Mouse (Mus musculus): Measurements from ENCODE around the gene Rasl2-9.
"Not testable (repeated sequence)": the region's sequence is repeated elsewhere in the genome, so short reads cannot be mapped to it uniquely, and the experiment has no call there.

Gene Rasl2-9

DNA sequence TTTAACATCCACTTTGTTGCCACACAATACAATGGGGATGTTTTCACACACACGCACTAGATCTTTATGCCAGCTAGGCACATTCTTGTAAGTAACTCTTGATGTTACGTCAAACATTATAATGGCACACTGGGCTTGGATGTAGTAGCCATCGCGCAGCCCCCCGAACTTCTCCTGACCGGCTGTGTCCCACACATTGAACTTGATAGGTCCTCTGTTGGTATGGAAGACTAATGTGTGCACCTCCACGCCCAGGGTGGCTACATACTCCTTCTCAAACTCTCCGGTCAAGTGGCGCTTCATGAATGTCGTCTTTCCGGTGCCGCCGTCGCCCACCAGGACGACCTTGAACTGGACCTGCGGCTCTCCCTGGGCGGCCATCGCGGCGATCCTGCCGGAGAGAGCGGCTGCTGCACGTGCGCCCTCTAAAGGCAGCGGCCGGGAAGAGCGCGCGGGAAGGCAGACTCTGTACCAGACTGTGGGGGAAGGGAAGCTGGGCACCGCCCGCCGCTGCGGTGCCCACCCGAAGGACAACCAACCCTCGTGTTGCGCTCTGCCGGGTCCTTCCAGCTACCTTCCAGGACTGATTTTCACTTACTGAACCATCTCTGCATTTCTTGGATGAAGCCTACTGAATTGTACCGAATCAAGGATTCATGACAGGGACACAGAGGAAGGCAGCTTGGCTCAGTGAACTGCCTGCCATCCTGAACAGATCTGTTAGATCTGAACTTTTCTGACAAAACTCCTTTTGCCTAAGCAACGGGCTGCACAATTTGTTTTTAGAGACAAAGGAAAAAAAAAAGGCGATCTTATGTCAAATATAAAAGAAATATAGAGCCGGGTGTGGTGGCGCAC lies at the start of gene Rasl2-9:
Gene Rasl2-9, minus strand, starts transcription at position 402 of the 858 bp plus-strand sequence.
- DNase-seq (ENCODE audit: low spot score): peak; percentile 63

DNA sequence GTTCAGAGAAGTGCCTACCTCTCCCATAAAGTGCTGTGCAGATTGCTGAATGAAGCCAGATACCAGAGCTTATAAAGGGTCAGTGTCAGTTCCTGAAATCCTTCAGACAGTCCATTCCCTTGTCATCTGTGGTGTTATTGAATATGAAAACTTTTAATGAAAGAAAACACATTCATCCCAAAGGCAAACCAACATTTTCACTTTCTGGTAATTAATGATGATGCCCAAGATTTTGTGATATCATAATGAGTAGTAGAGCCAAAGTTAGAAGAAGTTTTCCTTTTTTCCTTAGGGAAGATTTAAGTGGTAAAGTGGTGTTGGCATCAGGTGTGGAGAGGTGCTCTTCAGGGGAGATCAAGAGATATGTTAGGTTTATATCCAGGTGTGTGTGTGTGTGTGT lies 23.8 kb upstream of the Rasl2-9 start, which contains the start of gene Vmn1r55:
Gene Vmn1r55, minus strand, starts transcription at position 101 of the 400 bp plus-strand sequence.
- DNase-seq (ENCODE audit: low spot score): not testable (repeated sequence)

DNA sequence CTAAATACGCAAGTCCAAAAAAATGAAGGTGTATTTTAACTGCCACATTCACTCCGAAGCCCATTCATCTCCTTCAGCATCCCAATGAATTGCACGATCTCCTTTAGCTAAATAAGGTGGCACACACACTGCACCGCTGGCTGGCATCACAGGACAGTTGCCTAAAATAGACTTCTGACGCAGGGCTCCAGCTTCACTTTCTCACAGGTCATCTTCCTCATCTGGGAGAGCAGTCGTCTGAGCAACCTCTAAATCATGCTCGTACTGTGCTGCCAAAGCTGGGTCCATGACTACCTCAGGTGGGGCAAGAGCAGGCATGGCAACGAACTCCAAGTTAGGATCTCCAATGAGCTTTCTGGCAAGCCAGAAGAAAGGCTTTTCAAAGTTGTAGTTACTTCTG lies 672 bp downstream of the Rasl2-9 start:
- no peak for DNase-seq (ENCODE audit: low spot score)

GRCm38 (mm10) chr7:5116850-5117249 lies 8.9 kb downstream of the Rasl2-9 start, which contains the start of gene Rfpl4:
Rfpl4 (minus strand) TSS chr7:5116950.
- DNase-seq (ENCODE audit: low spot score): no peak

DNA sequence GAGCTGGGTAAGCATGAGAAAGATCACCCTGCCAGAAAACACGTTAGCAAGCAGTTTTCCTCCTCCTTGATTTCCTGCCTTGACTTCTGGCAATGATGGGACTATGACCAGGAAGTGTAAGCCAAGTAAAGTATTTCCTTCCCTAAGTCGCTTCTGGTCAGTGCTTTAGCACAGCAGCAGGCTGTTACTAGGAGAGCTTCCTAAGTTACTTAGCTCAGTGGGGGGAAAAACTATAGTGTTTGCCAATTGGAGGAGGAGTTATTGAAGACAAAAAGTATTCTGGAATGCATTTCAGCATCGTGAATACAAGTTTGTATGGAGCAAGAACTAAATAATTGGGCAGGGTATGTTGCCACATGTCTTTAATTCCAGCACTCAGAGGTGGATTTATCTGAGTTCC lies 13.0 kb downstream of the Rasl2-9 start:
- DNase-seq (ENCODE audit: low spot score): no peak

GRCm38 (mm10) chr7:5109301-5109700 lies 16.4 kb downstream of the Rasl2-9 start:
- no peak for DNase-seq (ENCODE audit: low spot score)

- no peak for DNase-seq (ENCODE audit: low spot score)
These were observed 17.5 kb downstream of the Rasl2-9 start for GRCm38 (mm10) chr7:5108272-5108671.

- DNase-seq (ENCODE audit: low spot score): no peak
These were observed 23.2 kb downstream of the Rasl2-9 start for GRCm38 (mm10) chr7:5102564-5102963.

- no peak for DNase-seq (ENCODE audit: low spot score)
These were observed 24.6 kb downstream of the Rasl2-9 start for GRCm38 (mm10) chr7:5101066-5101663.

- DNase-seq (ENCODE audit: low spot score): no peak
These were observed 26.0 kb downstream of the Rasl2-9 start for GRCm38 (mm10) chr7:5099796-5100195.

DNA sequence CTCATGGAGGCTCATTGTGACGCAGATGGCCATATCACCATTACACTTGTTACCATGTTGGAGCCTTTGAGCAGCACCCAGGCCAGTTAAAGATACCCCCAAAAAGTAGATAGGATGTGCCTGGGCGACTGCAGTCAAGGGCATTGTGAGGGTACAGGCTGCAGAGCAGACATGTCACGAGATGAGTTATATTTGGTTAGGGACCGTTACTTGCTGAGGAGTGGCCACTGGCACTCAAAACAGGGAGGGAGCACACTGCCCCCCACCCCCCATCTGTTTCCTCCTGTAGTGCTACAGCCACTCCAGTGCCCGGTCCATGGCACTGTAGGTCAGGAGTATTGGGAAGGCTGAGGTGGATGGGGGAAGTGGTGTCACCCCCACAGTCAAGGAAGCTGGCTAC lies 27.0 kb downstream of the Rasl2-9 start:
- DNase-seq (ENCODE audit: low spot score): no peak

GRCm38 (mm10) chr7:5092831-5093510 lies 32.8 kb downstream of the Rasl2-9 start:
- DNase-seq (ENCODE audit: low spot score): no peak

- no peak for DNase-seq (ENCODE audit: low spot score)
These were observed 33.4 kb downstream of the Rasl2-9 start for GRCm38 (mm10) chr7:5092381-5092780.

- no peak for DNase-seq (ENCODE audit: low spot score)
These were observed 34.6 kb downstream of the Rasl2-9 start for GRCm38 (mm10) chr7:5091008-5091728.

DNA sequence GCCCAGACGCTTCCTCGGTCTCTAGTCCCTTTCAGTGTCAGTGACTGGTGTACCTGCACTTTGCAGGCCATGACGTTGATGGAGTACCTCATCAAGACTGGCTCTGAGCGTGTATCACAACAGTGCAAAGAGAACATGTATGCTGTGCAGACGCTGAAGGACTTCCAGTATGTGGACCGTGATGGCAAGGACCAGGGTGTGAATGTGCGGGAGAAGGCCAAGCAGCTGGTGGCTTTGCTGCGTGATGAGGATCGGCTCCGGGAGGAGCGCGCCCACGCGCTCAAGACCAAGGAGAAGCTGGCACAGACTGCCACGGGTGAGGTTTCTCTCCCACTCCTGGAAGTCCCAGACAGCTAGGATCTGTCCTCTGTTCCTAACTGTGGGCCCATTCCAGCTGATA lies 35.9 kb downstream of the Rasl2-9 start:
- DNase-seq (ENCODE audit: low spot score): no peak

DNA sequence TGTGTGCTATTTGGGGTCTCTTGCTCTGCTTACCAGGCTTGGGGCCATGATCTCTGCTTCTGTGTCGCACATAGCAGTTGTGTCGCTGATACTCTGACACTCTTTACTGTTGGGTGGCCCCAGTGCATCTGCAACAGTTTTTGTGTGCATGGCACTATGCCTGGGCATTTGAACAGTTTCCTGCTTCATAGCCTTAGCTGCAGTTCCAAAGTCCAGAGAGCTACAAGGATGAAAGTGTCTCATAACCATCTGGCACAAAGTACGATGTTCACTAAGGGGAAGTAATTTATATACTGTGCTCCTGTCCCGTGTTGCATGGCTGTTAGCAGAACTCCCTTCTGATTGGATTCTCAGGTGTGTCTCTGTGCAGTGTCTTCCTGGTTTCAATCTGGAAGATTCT lies 37.9 kb downstream of the Rasl2-9 start:
- DNase-seq (ENCODE audit: low spot score): no peak

DNA sequence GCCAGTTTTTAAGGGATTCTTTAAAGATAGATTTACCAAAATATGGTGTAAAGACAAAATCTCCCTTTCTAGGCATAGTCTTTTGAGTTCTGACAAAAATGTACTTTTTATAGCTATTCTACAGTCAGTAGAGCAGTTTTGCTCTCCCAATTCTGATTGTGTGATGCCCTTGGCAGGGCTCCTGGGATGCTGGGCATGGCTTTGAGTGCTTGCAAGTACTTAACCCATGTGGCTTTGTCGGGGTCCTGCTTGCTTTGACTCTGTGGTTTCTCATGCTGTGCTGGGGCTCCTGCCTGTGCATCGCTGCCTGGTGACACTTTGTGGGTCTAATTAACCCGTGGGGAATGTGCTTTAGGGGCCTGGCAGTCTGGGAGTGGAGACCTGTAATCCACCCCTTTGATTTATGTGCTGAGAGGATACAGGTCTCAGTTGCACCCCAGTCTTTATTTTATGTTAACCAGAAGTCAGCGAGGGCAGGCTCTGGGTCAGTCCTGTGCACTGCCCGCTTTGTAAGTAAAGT lies 38.8 kb downstream of the Rasl2-9 start:
- no peak for DNase-seq (ENCODE audit: low spot score)

DNA sequence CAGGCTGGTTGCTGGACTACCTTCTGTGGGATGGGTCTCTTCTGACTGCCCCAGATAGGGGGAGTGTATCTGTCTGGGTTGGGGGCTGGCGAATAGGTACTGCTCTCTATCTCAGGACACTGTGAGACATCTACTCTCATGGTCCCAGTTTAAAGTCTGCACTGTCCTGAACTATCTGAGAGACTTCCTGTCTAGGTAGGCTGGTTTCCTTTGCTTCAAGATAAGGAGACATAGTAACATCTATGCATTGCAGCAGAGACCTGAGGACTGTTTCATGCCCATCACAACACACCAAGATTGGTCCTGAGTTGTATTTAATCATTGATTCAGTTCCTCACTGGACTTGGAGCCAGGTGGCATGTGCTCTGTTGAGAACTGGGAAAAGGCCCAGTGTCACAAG lies 40.2 kb downstream of the Rasl2-9 start:
- DNase-seq (ENCODE audit: low spot score): no peak

GRCm38 (mm10) chr7:5083325-5084105 lies 42.2 kb downstream of the Rasl2-9 start:
- no peak for DNase-seq (ENCODE audit: low spot score)

GRCm38 (mm10) chr7:5081939-5082338 lies 43.8 kb downstream of the Rasl2-9 start:
- no peak for DNase-seq (ENCODE audit: low spot score)

DNA sequence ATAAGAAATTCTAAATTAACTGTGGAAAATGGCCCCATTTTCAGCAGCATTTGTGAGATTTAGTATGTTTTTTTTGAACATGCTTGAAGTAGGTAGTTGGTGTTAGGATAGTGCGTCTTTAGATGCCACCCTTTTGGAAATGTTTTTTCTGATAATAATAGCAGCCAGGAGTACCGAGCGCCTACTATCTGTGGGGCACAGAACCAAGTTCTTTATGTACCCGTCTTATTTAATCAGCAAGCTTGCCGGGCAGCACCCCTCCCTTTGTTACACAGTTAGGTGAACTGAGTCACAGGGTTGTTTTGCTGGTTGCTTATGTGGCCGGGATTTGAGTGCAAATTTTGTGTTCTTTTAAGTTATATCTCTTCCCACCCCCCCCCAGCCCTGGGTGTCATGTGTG lies 44.5 kb downstream of the Rasl2-9 start:
- DNase-seq (ENCODE audit: low spot score): no peak

Data from layer of hippocampus, adult 9-10 months (tissue).